Mouse (Mus musculus) liver, adult 2 months (tissue): Measurements from ENCODE around the gene Dennd2d.

ENCODE experiments used
- CTCF ChIP-seq: fragments of 200-500 bp; IDR thresholded peaks from 2 replicates; pipeline ENCODE4 v1.5.1; 2011; ENCODE audit warnings: low read depth, low read length, control low read depth
- POLR2A ChIP-seq: fragments of 200-500 bp; IDR thresholded peaks from 2 replicates; pipeline ENCODE4 v1.6.1; 2011; ENCODE audit warnings: low read length, control low read depth; ENCODE audit not compliant: insufficient read depth; ENCODE audit errors: extremely low read depth

DNA sequence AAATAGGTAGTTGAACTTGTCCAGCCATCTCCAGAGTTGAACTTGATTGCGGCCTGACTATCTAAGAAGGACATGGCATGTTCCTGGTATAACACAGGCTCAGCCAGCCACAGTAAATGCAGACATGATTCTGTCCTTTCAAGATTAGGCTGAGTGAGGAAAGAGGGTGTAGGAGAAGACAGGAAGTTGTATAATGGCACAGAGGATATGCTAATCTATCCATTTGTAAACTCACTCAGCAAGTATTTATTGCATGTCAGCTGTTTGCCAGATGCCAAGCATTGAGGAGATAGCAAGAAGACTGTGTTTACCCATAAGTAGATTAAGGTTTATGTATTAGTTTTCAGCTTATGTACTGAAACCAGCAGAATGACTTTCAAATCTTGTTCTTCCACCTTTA, 10.5 kb downstream of the Dennd2d start:
- TF ChIP-seq CTCF (no peak), POLR2A (no peak)
